Mouse (Mus musculus) brain, adult 10 weeks (tissue): ENCODE data around the gene Adamts13. TPM values are rescaled to one million over a fixed set of nuclear protein-coding genes. Genes with fewer than 3 reads are reported as not detected.

Experiments
- polyA plus RNA-seq: library from polyadenylated mRNA; stranded (reverse); fragments of 350-450 nt; fragmentation: Illumina TruSeq; extraction: RNeasy Lipid Tissue Mini Kit (QIAGEN cat#74804); gene quantifications from one replicate; pipeline ENCODE4 v1.2.3, GENCODE M21; 2015; ENCODE audit warnings: low read depth, low replicate concordance

The Adamts13 gene
- polyA plus RNA-seq, result 4.2 TPM

DNA sequence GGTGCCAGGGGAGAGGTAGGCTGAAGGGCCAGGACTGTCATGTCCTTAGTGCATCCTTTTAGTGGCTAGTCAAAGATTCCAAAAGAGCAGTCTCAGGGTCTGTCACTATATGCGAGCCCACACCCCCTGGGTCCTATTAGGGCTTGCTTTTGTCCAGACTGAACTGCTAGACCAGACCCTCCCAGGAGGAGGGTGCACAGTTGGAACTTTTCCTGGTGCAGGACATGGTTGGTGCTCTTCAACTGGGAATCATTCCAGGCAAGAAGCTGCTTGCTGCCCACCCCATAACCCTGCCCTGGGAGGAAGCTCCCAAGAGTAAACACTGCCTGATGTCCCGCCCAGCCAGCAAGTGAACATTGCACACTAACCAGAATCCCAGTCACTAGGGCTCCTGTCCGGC lies at the start of gene Adamts13:
Adamts13 (plus strand) TSS at position 301 of the 400 bp plus-strand sequence.

GRCm38 (mm10) chr2:26933304-26934055 lies 39.7 kb upstream of the Adamts13 start, which contains the start of the genes Surf4 and Stkld1:
Gene Surf4, minus strand, starts transcription at chr2:26933928.
Gene Stkld1, plus strand, starts transcription at chr2:26934047.

GRCm38 (mm10) chr2:26963923-26964723 lies 9.1 kb upstream of the Adamts13 start, which contains the start of gene Rexo4:
Gene Rexo4, minus strand, starts transcription at chr2:26964386.

GRCm38 (mm10) chr2:27009714-27010244 lies 36.6 kb downstream of the Adamts13 start, which contains the start of gene Cacfd1:
Gene Cacfd1, plus strand, starts transcription at chr2:27009926.

GRCm38 (mm10) chr2:27027618-27028436 lies 54.6 kb downstream of the Adamts13 start, which contains the start of gene Slc2a6:
Gene Slc2a6, minus strand, starts transcription at chr2:27027998.

Other genes with a start within 250 kb of the Adamts13 start
- gene Abo, start 108.4 kb upstream of the Adamts13 start, polyA plus RNA-seq, result not detected
- 20.5 TPM for gene Surf6, start 70.5 kb upstream of the Adamts13 start, polyA plus RNA-seq
- gene Med22, start 62.7 kb upstream of the Adamts13 start, polyA plus RNA-seq, result 54.1 TPM
- gene Rpl7a, start 62.7 kb upstream of the Adamts13 start, polyA plus RNA-seq, result 866 TPM
- 68.7 TPM for gene Surf2, start 57.0 kb upstream of the Adamts13 start, polyA plus RNA-seq
- gene Surf1, start 56.9 kb upstream of the Adamts13 start, polyA plus RNA-seq, result 161 TPM
- gene Surf4, start 39.5 kb upstream of the Adamts13 start, polyA plus RNA-seq, result 51.1 TPM
- not detected for gene Stkld1, start 39.4 kb upstream of the Adamts13 start, polyA plus RNA-seq
- gene Rexo4, start 9.0 kb upstream of the Adamts13 start, polyA plus RNA-seq, result 66.6 TPM
- 44.5 TPM for gene Cacfd1, start 36.5 kb downstream of the Adamts13 start, polyA plus RNA-seq
- 21.4 TPM for gene Slc2a6, start 54.6 kb downstream of the Adamts13 start, polyA plus RNA-seq
- gene Mymk, start 98.8 kb downstream of the Adamts13 start, polyA plus RNA-seq, result not detected
- 16.1 TPM for gene Adamtsl2, start 106.0 kb downstream of the Adamts13 start, polyA plus RNA-seq
- 85.0 TPM for gene Fam163b, start 169.1 kb downstream of the Adamts13 start, polyA plus RNA-seq
- gene Dbh, start 191.8 kb downstream of the Adamts13 start, polyA plus RNA-seq, result 0.40 TPM